Mouse (Mus musculus) 3134 (cell line): ENCODE data around the gene Axin2.

Source experiments
- DNase-seq: peaks from one replicate; pipeline ENCODE4 v3.0.0-alpha.2; 2011; ENCODE audit warnings: low spot score; ENCODE audit not compliant: insufficient read length; ENCODE audit errors: extremely low read depth

Axin2 gene

DNA sequence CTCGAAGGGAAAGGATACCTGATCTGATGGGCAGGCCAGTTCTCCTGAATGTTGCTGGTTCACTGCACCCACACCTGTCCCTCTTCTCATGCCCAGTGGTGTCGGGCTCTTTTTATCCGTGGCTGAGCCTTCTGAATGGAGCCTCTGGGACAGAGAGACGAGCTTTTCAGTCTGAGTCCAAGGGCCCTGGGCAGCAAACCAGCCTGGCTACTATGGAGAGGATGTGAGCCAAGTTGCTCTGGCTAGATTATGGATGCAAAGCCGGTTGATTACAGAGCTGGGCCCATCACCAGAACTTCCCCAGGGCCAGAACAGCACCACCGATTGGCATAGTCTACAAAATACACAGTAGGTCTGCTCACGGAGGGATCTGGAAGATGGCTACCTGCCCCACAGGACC, 18.5 kb upstream of the Axin2 start:
- no peak for DNase-seq

DNA sequence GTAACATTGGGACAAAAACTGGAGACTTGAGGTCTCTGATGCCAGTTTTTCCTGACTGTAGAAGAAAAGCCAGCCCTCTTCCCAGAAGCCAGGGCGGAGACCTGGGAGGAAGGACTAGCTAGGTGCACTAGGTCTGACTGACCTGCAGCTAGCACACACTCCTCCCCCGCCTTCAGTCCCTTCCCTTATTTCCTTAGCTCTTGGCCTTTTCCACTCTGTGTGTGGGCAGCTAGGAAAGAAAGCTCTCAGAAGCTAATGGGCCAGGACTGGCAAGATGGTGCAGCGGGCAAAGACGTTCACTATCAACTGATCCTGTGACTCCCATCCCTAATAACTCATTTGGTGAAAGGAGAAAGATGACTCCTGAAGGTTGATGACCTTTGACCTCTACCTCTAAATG, 17.8 kb upstream of the Axin2 start:
- DNase-seq, result no peak

DNA sequence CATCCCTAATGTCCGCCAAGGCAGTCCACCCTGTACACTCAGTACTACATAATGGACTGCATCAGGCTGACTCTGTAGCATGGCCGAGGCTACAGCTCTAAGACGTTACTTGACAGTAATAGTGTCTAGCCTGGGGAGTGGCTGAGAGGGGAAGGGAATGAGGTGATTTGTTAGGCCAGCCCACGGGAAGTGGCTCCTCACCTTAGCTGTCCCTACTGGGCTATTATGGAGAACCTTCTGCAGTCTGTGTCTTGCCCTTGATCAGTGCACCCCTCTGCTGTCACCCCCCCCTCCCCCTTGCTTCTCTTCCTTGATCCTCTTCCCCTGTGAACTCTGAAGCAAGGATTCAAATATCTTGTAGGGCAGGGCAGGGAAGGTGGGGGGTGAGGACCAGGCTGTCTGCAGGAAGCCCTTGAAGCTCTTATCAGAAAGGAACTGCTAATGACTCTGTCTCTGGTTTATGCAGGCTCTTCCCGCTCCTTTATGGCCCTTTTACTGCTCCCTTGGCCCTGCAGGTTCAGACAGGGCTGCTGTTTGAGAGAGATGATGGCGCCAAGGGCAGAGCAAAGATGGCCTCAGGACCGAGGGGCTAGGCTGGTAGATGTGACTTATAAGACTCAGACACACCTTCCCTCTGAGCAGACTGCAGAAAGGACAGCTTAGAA, 13.4 kb upstream of the Axin2 start:
- no peak for DNase-seq

DNA sequence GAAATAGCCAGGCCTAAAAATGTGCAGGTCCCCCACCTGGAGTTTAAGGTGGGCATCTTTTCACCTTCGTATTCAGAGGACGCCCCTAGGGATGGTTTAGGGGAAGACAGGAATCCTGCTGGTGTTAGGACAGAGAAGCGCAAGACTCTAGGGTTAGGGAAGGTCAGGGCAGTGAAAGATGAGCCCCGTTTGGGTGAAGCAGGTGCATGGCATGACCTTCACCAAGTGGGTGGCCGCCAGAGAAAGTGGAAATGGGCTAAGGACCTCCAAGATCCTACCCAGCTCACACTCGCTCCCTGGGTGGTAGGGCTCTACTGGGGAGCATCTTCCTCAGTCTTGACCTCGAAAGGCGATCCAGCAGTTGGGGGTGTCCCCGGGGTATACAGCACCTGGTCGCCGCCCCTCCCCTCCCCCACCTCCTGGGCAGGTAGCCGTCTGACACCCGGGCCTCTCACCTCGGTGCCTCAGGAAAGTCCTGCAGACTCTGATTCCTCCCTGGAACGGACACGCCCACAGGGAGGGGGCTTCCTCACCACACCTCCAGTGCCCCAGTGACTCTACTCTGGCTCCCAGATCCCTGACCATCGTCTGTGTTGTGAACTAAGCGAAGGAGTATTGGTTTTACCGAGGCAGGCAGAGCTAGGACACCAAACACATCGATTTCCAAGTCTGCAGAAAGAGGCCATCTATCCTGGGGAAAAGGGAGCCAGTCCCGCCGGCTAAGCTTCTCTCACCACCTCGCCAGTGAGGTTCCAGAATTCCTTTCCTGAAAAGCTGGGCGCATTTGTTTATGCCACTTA, 10.6 kb upstream of the Axin2 start:
- DNase-seq, result no peak

DNA sequence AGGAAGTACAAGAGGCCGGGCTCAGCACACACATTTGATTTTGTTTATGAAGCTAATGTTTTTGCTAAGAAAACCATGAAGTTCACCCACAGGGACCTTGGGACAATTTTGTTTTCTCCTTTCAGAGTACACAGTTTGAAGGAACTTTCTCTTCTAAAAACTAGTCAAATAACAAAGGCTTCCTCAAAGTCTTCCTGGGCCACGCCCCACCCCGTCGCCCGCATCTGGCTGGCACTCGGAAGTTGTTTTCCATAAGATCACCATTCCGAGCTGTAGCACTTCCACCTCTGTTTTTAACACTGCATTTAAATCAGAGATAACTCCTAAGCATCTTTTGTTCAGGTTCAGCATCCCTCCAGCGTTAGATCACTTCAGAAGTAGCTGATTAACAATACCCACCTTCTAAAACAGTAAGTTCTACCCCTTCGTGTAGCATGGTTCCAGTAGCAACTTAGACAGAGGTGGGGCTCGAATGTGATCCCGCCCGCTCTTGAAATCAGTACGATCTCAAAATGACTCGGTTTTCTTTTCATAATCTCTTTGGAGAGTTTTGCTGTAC, 9.7 kb upstream of the Axin2 start:
- DNase-seq, result no peak

GRCm38 (mm10) chr11:108910903-108911302, 9.2 kb upstream of the Axin2 start:
- DNase-seq, result no peak

DNA sequence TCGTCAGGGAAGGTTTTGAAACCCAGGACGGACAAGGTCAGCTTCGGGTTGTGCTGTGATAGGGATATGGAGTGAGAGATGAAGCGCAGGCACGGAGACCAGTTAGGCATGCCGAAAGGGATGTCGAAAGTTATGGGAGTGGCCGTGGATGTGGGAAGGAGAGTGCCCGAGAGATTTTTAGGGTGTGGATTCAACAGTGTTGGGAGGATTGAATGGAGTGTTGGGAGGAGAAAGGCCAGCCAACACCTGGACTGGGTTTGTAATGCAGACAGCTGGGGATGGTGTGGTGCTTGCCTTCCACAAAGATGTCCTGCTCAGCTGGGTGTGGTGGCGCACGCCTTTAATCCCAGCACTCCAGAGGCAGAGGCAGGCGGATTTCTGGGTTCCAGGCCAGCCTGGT, 8.0 kb upstream of the Axin2 start:
- no peak for DNase-seq

- DNase-seq, result no peak
Observed at GRCm38 (mm10) chr11:108917422-108918324, 2.5 kb upstream of the Axin2 start.

GRCm38 (mm10) chr11:108920636-108921505, 722 bp downstream of the Axin2 start:
- no peak for DNase-seq

DNA sequence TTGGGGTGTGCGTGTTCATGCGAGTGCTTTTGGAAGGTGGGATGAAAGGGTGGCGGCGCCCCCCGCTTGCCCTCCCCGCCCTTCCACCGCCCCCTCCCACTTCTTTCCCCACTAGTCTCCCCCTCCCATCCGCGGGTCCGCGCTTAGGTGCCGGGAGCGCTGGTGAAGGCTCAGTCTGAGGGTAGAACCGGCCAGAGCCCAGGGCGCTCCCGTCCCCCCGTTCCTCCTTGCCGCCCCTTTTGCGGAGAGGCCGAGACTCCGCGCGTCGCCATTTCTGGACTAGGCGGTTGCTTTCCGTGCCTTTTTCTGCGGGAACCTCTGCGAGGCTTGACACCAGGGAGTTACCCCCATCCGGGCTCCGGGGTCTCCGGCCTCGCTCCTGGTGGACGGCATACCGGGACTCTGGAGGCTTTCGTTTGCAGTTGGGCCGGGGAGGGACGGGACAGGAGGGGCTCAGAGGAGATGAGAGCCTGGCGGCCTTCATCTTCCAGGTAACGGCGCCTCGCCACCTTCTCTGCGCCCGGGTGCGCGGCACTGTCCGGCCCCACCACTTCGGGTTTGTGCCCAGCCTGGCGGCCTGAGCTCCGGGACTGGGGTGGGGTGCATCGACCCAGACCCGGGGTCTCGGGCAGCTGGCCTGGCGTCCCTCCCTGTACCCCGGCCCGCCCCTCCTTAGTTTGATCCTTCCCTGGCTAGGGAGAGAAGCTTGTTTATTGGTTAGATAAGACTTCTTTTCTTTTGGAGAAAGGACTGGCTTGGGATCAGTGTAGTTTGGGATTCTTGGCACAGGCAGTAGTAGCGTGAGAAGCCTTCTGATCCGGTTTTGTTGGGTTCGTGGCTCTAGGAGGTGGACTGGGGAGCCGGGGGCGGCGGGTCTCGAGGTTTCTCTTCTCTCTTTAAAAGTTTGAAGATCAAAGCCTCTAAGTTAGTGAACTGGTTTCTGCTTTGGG, 1.6 kb downstream of the Axin2 start:
- no peak for DNase-seq

DNA sequence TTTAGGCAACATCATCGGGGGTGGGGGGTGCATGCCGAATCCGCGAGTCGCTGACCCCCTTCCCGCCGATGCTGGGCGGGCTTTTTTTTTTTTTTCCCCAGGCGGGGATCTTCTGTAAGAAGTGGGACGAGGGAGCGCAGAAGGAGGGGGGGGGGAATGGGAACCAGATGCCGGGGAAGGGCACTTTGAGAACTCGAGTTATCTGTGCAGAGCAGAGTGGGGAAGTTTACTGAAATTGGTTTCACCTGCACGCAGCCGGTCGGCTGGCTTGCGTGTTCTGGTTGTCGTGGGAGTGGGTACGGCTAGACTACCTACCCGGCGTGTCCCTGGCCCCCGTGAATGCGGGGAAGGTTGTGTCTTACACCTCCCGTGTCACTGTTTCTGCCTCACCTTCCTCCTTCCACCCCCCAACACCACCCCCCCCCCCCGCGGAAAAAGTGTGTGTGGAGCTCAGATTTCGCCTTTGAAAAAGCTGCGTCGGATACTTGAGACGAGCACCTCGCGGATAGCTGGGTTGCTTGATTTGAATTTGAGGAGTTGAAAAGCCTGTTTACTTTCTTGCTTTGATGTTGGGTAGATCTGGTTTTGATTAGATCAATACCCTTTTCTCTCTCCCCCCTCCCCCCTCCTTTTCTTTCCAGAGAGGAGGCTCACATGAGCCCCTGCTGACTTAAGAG, 2.5 kb downstream of the Axin2 start:
- no peak for DNase-seq

GRCm38 (mm10) chr11:108923188-108923575, 3.0 kb downstream of the Axin2 start:
- DNase-seq, result no peak

GRCm38 (mm10) chr11:108923781-108924180, 3.6 kb downstream of the Axin2 start:
- no peak for DNase-seq

DNA sequence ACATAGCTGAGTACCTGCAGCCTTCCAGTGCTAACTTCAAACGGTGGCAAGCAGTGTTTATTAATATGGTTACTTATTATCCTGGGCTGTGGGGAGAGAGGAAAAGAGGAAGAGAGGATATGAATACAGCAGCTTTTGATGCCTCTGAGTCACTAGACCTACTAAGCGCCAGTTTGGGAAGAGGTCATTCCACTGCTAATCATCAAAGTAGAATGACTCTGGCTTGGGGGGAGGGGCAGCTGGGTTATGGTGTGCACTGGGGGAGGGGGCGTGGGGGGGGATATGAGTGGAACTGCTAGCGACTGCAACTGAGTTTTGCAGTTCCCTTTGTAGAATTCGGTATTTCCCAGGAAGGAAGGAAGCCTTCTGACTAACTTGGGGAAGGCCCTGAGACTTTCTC, 4.2 kb downstream of the Axin2 start:
- no peak for DNase-seq

DNA sequence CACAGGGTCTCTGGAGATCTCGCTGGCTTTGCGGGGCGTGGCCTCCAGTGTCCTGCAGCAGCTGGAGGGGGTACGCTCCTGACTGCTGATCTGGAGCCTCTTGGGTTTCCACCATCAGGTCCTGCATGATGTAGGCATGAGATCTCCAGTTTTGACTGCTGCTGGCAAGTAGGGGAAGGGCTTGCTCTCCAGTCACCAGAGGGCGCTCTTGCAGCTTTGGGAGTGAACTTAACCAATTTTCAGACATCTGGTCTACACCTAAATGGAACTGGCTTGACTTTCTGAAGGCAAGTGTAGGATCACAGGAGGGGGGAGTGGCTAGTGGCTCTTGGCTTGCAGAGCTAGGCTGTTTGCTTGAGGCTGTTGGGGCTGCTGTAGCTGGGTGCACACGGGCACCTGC, 5.1 kb downstream of the Axin2 start:
- peak; percentile 53 for DNase-seq

- no peak for DNase-seq
Observed at GRCm38 (mm10) chr11:108925826-108926225, 5.7 kb downstream of the Axin2 start.

DNA sequence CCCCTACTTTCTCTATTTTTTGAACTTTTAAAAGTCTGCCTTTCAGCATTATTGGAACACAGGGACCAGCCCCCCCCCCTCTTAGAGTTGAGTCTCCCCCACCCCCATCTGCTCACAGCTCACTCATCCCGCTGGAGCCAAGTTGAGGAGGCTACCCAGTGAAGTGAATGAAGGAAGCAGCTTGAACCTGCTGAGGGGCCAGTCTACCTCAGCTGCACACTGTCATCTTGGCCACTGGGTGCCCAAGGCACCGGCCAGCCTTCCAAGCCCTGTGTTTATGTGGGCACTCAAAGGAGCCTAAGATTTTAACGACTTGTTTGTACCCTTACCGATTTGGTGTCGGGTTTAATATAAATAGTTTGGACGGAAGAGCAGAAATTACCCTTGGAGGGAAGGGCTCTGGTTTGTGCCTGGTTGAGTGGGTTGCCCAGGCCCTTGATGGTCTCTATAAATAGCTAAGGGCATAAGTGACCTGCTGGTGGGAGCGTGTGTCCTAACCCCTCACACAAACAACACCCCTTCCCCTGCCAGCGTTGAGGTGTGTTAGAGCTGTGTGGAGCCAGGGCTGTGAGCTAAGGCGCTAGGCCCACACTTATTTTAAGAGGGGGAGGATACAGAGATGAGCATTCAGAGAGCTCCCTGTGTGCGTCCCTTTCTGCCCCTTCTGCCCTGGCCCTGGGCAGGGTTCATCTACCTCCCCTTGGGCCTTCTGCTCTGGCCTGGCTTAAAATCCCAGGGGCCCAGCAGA, 6.4 kb downstream of the Axin2 start:
- DNase-seq, result no peak

GRCm38 (mm10) chr11:108927093-108927444, 6.9 kb downstream of the Axin2 start:
- no peak for DNase-seq
